Comparison of ENCODE assay signal across 10 mouse cellular contexts in genomic region chr11:114843818-114844463, GRCm38 (mm10). TPM values are rescaled to one million over a fixed set of nuclear protein-coding genes. Genes with fewer than 3 reads are reported as not detected.
DNase-seq lines count a peak whose midpoint lies in the region; ATAC-seq lines count a peak whose summit lies in the region.
"Had no signal": no experiment of that assay in that cellular context is flagged by ENCODE, and none has a peak within 500 bp of the region (broad histone marks: within the 10 kb centered on the region; RNA-seq: fewer than 3 reads in every experiment).

No protein-coding gene starts in this region.

- DNase-seq in hindbrain, embryonic 10.5 days (ENCODE audit: low spot score): peak; percentile 52
- no peak for DNase-seq in hindbrain, embryonic 14.5 days (ENCODE audit: low spot score)
- peak; percentile 68 for DNase-seq in embryo, embryonic 10.5 days (ENCODE audit: low spot score)
- DNase-seq in lung, postnatal 10 days: peak; percentile 61
- DNase-seq in adrenal gland, adult 2 months: no peak
- DNase-seq in cerebellum, adult 18-20 months: no peak
- no peak for DNase-seq in right cerebral cortex, postnatal 25 days

- peak overlapping the region; percentile 82 for H3K27ac ChIP-seq in hindbrain, embryonic 10.5 days
- no peak overlapping the region for H3K27ac ChIP-seq in hindbrain, embryonic 14.5 days
- peak overlapping the region; percentile 70 for H3K27ac ChIP-seq in heart, embryonic 16.5 days (ENCODE audit: low read length)

- WGBS in hindbrain, embryonic 10.5 days: 10% methylated on average over 8 of the region's 8 CpGs
- WGBS in hindbrain, embryonic 14.5 days: 9% methylated on average over 8 of the region's 8 CpGs
- WGBS in heart, embryonic 16.5 days: 7% methylated on average over 8 of the region's 8 CpGs

- 0 out of 2 replicates have a peak, but pooled peaks cover 5% of the 10 kb centered on the region for H3K9me3 ChIP-seq in hindbrain, embryonic 10.5 days
- H3K9me3 ChIP-seq in hindbrain, embryonic 14.5 days (ENCODE audit: control insufficient read depth, low read length): no peaks in the 10 kb centered on the region
- H3K9me3 ChIP-seq in heart, embryonic 16.5 days (replicated peaks; ENCODE audit: control insufficient read depth, low read length): peaks cover 3% of the 10 kb centered on the region

- no peak overlapping the region for H3K4me2 ChIP-seq in hindbrain, embryonic 14.5 days (replicated peaks)
- H3K4me2 ChIP-seq in heart, embryonic 16.5 days (ENCODE audit: low read depth, low read length): peak overlapping the region; percentile 10; the same call in 1 of the 2 replicates

- ATAC-seq in hindbrain, embryonic 14.5 days (ENCODE audit: low FRiP score): no peak
- peak; percentile 90 for ATAC-seq in heart, embryonic 16.5 days (replicated peaks; ENCODE audit: extremely low read depth, insufficient read depth, low FRiP score)

- H3K27me3 ChIP-seq in hindbrain, embryonic 10.5 days (ENCODE audit: insufficient read depth, poor library complexity, severe bottlenecking): peaks cover 5% of the 10 kb centered on the region
- H3K27me3 ChIP-seq in hindbrain, embryonic 14.5 days (ENCODE audit: control insufficient read depth, insufficient read depth, low read length): peaks cover 5% of the 10 kb centered on the region
- no peaks in the 10 kb centered on the region; the same call in 1 of the 2 replicates for H3K27me3 ChIP-seq in heart, embryonic 16.5 days (ENCODE audit: control insufficient read depth, insufficient read depth, low read length)

- no peak overlapping the region; the same call in 1 of the 2 replicates for H3K4me3 ChIP-seq in hindbrain, embryonic 10.5 days
- H3K4me3 ChIP-seq in hindbrain, embryonic 14.5 days (replicated peaks; ENCODE audit: low read length): no peak overlapping the region
- H3K4me3 ChIP-seq in heart, embryonic 16.5 days (ENCODE audit: low read length): no peak overlapping the region

- no peaks in the 10 kb centered on the region for H3K36me3 ChIP-seq in hindbrain, embryonic 10.5 days
- H3K36me3 ChIP-seq in hindbrain, embryonic 14.5 days (replicated peaks; ENCODE audit: control insufficient read depth, insufficient read depth): no peaks in the 10 kb centered on the region
- H3K36me3 ChIP-seq in heart, embryonic 16.5 days (ENCODE audit: control insufficient read depth, insufficient read depth): no peaks in the 10 kb centered on the region

- peaks cover 36% of the 10 kb centered on the region for H3K4me1 ChIP-seq in hindbrain, embryonic 10.5 days (replicated peaks)
- 0 out of 2 replicates have a peak, but pooled peaks cover 6% of the 10 kb centered on the region for H3K4me1 ChIP-seq in hindbrain, embryonic 14.5 days (replicated peaks; ENCODE audit: control insufficient read depth, insufficient read depth, low read length)
- H3K4me1 ChIP-seq in heart, embryonic 16.5 days (ENCODE audit: control insufficient read depth, insufficient read depth, low read length): peaks cover 9% of the 10 kb centered on the region

- no peak overlapping the region for H3K9ac ChIP-seq in hindbrain, embryonic 14.5 days
- peak overlapping the region; percentile 2; the same call in 1 of the 2 replicates for H3K9ac ChIP-seq in heart, embryonic 16.5 days (ENCODE audit: low read length)

RNA-seq across cellular contexts. Expression of gene Gprc5c, which starts 7.0 kb away (rescaled TPM):
- polyA plus RNA-seq in hindbrain, embryonic 10.5 days (2016; fragmentation: Nextera tagmentation; extraction: Ambion mirVana): 31.5 and 42.9 TPM in 2 replicates
- 8.5 and 9.9 TPM in 2 replicates for polyA plus RNA-seq in hindbrain, embryonic 14.5 days (2014; fragmentation: Nextera tagmentation; extraction: Ambion mirVana)
- 14.5 and 15.4 TPM in 2 replicates for polyA plus RNA-seq in heart, embryonic 16.5 days (2015; fragmentation: Nextera tagmentation; extraction: Ambion mirVana)
- total RNA-seq in adrenal gland, adult 2 months (2021): 1 to 10 TPM; 4.0 to 7.1 TPM
- polyA plus RNA-seq in adrenal gland, adult 2 months (2012; rRNA removed): 5.2 and 7.6 TPM in 2 replicates
- total RNA-seq: CH12.LX had no signal

RNA-seq across cellular contexts. Expression of gene Gpr142, which starts 45.2 kb away (rescaled TPM):
- 0.37 and 0.77 TPM in 2 replicates for polyA plus RNA-seq in hindbrain, embryonic 10.5 days (2016; fragmentation: Nextera tagmentation; extraction: Ambion mirVana)
- not detected in 2 replicates for polyA plus RNA-seq in hindbrain, embryonic 14.5 days (2014; fragmentation: Nextera tagmentation; extraction: Ambion mirVana)
- polyA plus RNA-seq in heart, embryonic 16.5 days (2015; fragmentation: Nextera tagmentation; extraction: Ambion mirVana): not detected in 2 replicates
- total RNA-seq in adrenal gland, adult 2 months (2021): not detected
- not detected in 2 replicates for polyA plus RNA-seq in adrenal gland, adult 2 months (2012; rRNA removed)
- total RNA-seq: CH12.LX; neutrophil, adult 5-6 weeks had no signal

RNA-seq across cellular contexts. Expression of gene Cd300a, which starts 45.9 kb away (rescaled TPM):
- 0.81 and 1.0 TPM in 2 replicates for polyA plus RNA-seq in hindbrain, embryonic 10.5 days (2016; fragmentation: Nextera tagmentation; extraction: Ambion mirVana)
- 0.81 and 1.9 TPM in 2 replicates for polyA plus RNA-seq in hindbrain, embryonic 14.5 days (2014; fragmentation: Nextera tagmentation; extraction: Ambion mirVana)
- 1.2 and 1.4 TPM in 2 replicates for polyA plus RNA-seq in heart, embryonic 16.5 days (2015; fragmentation: Nextera tagmentation; extraction: Ambion mirVana)
- total RNA-seq in adrenal gland, adult 2 months (2021): 1 to 10 TPM; 1.5 TPM
- 0.80 and 0.81 TPM in 2 replicates for polyA plus RNA-seq in adrenal gland, adult 2 months (2012; rRNA removed)

RNA-seq across cellular contexts. Expression of gene Btbd17, which starts 48.2 kb away (rescaled TPM):
- 50.8 and 60.0 TPM in 2 replicates for polyA plus RNA-seq in hindbrain, embryonic 10.5 days (2016; fragmentation: Nextera tagmentation; extraction: Ambion mirVana)
- polyA plus RNA-seq in hindbrain, embryonic 14.5 days (2014; fragmentation: Nextera tagmentation; extraction: Ambion mirVana): 20.0 and 22.1 TPM in 2 replicates
- not detected in 2 replicates for polyA plus RNA-seq in heart, embryonic 16.5 days (2015; fragmentation: Nextera tagmentation; extraction: Ambion mirVana)
- total RNA-seq in adrenal gland, adult 2 months (2021): not detected
- polyA plus RNA-seq in adrenal gland, adult 2 months (2012; rRNA removed): 0.24 and 0.32 TPM in 2 replicates
- total RNA-seq: CH12.LX; neutrophil, adult 5-6 weeks had no signal

Comparison
In these comparisons a context has a peak if more than half of its experiments do, and no peak if none do; other contexts are left out.
1. DNase-seq: peak in hindbrain, embryonic 10.5 days (single experiment), embryo, embryonic 10.5 days (single experiment) and lung, postnatal 10 days (single experiment); none in hindbrain, embryonic 14.5 days (single experiment), adrenal gland, adult 2 months (single experiment), cerebellum, adult 18-20 months (0 of 2) and right cerebral cortex, postnatal 25 days (single experiment).